Mouse (Mus musculus): ENCODE data around the gene Cd180.

DNA sequence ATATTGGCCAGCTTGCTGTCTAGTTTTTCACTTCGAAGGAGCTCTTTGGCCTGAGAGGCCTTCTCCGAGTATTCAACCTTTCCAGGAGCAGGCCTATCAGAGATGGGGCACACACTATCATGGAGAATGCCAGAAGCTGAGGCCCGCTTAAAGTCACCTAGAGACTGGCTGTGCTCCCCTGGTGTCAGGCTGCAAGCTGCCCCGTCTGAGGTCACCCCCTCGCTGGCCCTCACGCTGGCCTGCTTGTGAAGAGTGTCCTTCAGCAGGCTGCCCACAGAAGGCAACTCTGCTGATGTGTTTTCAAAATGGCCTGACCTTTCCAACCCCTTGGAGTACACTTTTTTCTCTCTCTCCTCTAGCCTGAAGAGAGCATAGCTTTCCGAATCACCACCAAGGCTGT lies 44.5 kb downstream of the Cd180 start:
- TF ChIP-seq CTCF (IDR thresholded peaks at IDR 0.05; ENCODE audit: insufficient read depth, low read length) = no peak
- no peak for TF ChIP-seq POLR2A (IDR thresholded peaks at IDR 0.05; ENCODE audit: borderline replicate concordance, extremely low read depth, low read depth, low read length)
